Mouse (Mus musculus) liver, adult 2 months (tissue): ENCODE results near the gene Radil.
A peak's percentile ranks its signal among the peaks of the same experiment; 100 is the strongest.

Experiments
- CTCF ChIP-seq: fragments of 200-500 bp; IDR thresholded peaks from 2 replicates; pipeline ENCODE4 v1.5.1; 2011; ENCODE audit warnings: low read depth, low read length, control low read depth
- POLR2A ChIP-seq: fragments of 200-500 bp; IDR thresholded peaks from 2 replicates; pipeline ENCODE4 v1.6.1; 2011; ENCODE audit warnings: low read length, control low read depth; ENCODE audit not compliant: insufficient read depth; ENCODE audit errors: extremely low read depth

- TF ChIP-seq CTCF (peak; percentile 57), POLR2A (no peak)
Observed at GRCm38 (mm10) chr5:142498964-142499363, 51.9 kb downstream of the Radil start.
